Mouse (Mus musculus): ENCODE results near the gene Cfap97d1.

- TF ChIP-seq CTCF (IDR thresholded peaks at IDR 0.05; ENCODE audit: low read depth), result no peak
- TF ChIP-seq EP300 (IDR thresholded peaks at IDR 0.05; ENCODE audit: low read depth), result no peak
Observed at GRCm38 (mm10) chr11:101936421-101936820, 47.7 kb upstream of the Cfap97d1 start.
